Mouse (Mus musculus): ENCODE results near the gene AU040320. TPM values are rescaled to one million over a fixed set of nuclear protein-coding genes. Genes with fewer than 3 reads are reported as not detected.
A peak's percentile ranks its signal among the peaks of the same experiment; 100 is the strongest.

The AU040320 gene
- polyA plus RNA-seq, 1 experiment from 2014 or later, result 28.2 TPM

GRCm38 (mm10) chr4:126754231-126754611 lies 877 bp downstream of the AU040320 start:
- Histone ChIP-seq H3K9me3 (replicated peaks; ENCODE audit: control insufficient read depth, low read length) (no peaks in the 10 kb centered on the region), H3K9ac (ENCODE audit: low read length) (peak overlapping the region; percentile 90), H3K4me3 (ENCODE audit: low read depth, low read length) (peak overlapping the region; percentile 89), H3K27ac (ENCODE audit: low read depth, low read length) (peak overlapping the region; percentile 95; the same call in 1 of the 2 replicates), H3K4me2 (ENCODE audit: low read length) (peak overlapping the region; percentile 85), H3K27me3 (replicated peaks; ENCODE audit: control insufficient read depth, insufficient read depth, low read length) (no peaks in the 10 kb centered on the region), H3K4me1 (ENCODE audit: control insufficient read depth, insufficient read depth, low read length) (peaks cover 42% of the 10 kb centered on the region), H3K36me3 (ENCODE audit: control insufficient read depth, insufficient read depth, low read length) (peaks cover 18% of the 10 kb centered on the region)
- DNase-seq (ENCODE audit: low spot score) (no peak), ATAC-seq (no peak)
- under 1% methylated on average over 12 of the region's 12 CpGs for WGBS

DNA sequence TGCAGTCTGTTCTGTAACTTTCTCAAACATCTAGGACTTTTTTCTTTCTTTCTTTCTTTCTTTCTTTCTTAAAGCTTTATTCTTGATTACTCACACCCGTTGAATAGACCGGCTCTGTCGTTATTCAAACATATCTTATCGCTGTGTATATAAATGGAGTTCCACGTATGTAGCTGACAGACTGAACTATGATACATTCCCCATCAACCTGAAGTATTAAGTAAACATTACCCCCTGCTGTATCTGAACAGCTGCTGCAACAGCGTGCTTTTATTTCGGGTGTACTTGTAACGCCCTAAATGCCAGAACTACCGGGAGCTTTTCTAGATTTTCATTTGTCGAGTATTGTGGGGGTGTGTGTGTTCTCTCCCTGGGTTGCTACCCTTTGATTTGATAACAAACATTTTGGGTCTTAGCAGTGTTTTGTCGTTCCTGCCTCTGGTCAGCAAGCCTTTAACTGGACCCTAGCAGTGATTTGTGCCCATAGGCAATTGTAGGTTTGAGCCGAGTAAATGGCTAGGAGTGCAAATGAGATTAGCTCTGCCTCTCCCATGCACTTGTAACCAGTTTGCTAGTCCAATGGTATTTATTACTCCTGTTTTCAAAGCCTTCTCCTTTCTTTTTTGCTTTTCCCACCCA lies 1.5 kb downstream of the AU040320 start:
- H3K36me3 ChIP-seq (ENCODE audit: control insufficient read depth, insufficient read depth, low read length), result peaks cover 17% of the 10 kb centered on the region
- peaks cover 38% of the 10 kb centered on the region for H3K4me1 ChIP-seq (ENCODE audit: control insufficient read depth, insufficient read depth, low read length)
- peak overlapping the region; percentile 89 for H3K4me3 ChIP-seq (ENCODE audit: low read depth, low read length)
- no peaks in the 10 kb centered on the region for H3K9me3 ChIP-seq (replicated peaks; ENCODE audit: control insufficient read depth, low read length)
- peak overlapping the region; percentile 21; the same call in 1 of the 2 replicates for H3K9ac ChIP-seq (ENCODE audit: low read length)
- no peak for DNase-seq (ENCODE audit: low spot score)
- H3K27me3 ChIP-seq (replicated peaks; ENCODE audit: control insufficient read depth, insufficient read depth, low read length), result no peaks in the 10 kb centered on the region
- H3K27ac ChIP-seq (ENCODE audit: low read depth, low read length), result no peak overlapping the region; the same call in 1 of the 2 replicates
- ATAC-seq, result no peak
- WGBS, result 37% methylated on average over 12 of the region's 12 CpGs
- H3K4me2 ChIP-seq (ENCODE audit: low read length), result peak overlapping the region; percentile 85

GRCm38 (mm10) chr4:126756766-126757165 lies 3.4 kb downstream of the AU040320 start:
- H3K4me1 ChIP-seq (ENCODE audit: control insufficient read depth, insufficient read depth, low read length), result peaks cover 20% of the 10 kb centered on the region
- 58% methylated on average over 4 of the region's 4 CpGs for whole genome bisulfite sequencing
- H3K9ac ChIP-seq (ENCODE audit: low read length), result no peak overlapping the region
- no peaks in the 10 kb centered on the region for H3K9me3 ChIP-seq (replicated peaks; ENCODE audit: control insufficient read depth, low read length)
- DNase-seq (ENCODE audit: low spot score) (peak; percentile 59), ATAC-seq (no peak)
- no peak overlapping the region for H3K27ac ChIP-seq (ENCODE audit: low read depth, low read length)
- peaks cover 31% of the 10 kb centered on the region for H3K36me3 ChIP-seq (ENCODE audit: control insufficient read depth, insufficient read depth, low read length)
- no peak overlapping the region for H3K4me3 ChIP-seq (ENCODE audit: low read depth, low read length)
- H3K4me2 ChIP-seq (ENCODE audit: low read length), result no peak overlapping the region
- H3K27me3 ChIP-seq (replicated peaks; ENCODE audit: control insufficient read depth, insufficient read depth, low read length), result no peaks in the 10 kb centered on the region

DNA sequence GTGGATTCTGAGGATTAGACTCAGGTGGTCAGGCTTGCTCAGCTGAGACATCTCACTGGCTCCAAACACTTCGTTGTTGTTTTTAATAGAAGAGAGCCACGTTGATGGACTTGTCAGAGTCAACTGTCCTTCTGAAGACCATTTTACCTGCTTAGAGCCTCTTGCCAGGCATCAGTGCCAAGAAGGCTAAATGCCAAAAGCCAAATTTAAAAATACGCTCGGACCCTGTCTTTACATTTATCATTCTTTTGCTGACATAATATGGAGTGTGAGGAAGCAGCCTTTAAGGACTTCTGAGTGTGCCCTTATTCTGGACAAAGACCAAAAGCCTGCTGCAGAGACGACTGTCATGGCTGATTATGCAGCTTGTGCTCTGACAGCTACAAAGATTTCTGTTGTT lies 5.0 kb downstream of the AU040320 start:
- H3K9ac ChIP-seq (ENCODE audit: low read length), result no peak overlapping the region
- peaks cover 38% of the 10 kb centered on the region for H3K36me3 ChIP-seq (ENCODE audit: control insufficient read depth, insufficient read depth, low read length)
- DNase-seq (ENCODE audit: low spot score) (no peak), ATAC-seq (no peak)
- WGBS, result 81% methylated on average over 5 of the region's 5 CpGs
- peaks cover 14% of the 10 kb centered on the region for H3K4me1 ChIP-seq (ENCODE audit: control insufficient read depth, insufficient read depth, low read length)
- H3K4me2 ChIP-seq (ENCODE audit: low read length), result no peak overlapping the region
- H3K9me3 ChIP-seq (replicated peaks; ENCODE audit: control insufficient read depth, low read length), result no peaks in the 10 kb centered on the region
- no peak overlapping the region for H3K27ac ChIP-seq (ENCODE audit: low read depth, low read length)
- no peak overlapping the region for H3K4me3 ChIP-seq (ENCODE audit: low read depth, low read length)
- H3K27me3 ChIP-seq (replicated peaks; ENCODE audit: control insufficient read depth, insufficient read depth, low read length), result no peaks in the 10 kb centered on the region

DNA sequence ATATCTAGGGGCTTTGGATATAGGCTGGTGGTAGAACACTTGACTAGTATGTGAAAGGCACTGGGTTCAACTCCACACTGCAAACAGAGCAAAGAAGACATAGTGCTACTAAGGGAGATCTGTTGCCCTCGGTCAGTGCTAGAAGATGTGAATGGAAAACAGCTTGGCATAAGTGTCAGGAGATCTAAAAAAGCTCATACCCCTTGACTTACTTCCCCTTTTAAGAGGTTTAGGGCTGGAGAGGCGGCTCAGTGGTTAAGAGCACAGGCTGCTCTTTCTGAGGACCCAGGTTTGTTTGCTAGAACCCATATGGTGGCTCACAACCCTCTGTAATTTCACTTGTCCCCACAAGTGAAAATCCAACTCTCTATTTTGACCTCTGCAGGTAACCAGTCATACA lies 6.1 kb downstream of the AU040320 start:
- WGBS, result 88% methylated on average over 2 of the region's 2 CpGs
- ATAC-seq, result no peak
- no peaks in the 10 kb centered on the region for H3K9me3 ChIP-seq (replicated peaks; ENCODE audit: control insufficient read depth, low read length)

GRCm38 (mm10) chr4:126762586-126763359 lies 9.4 kb downstream of the AU040320 start:
- no peak overlapping the region for H3K9ac ChIP-seq (ENCODE audit: low read length)
- ATAC-seq, result no peak
- 37% methylated on average over 11 of the region's 11 CpGs for WGBS

More for the DNA sequence above, 6.1 kb downstream of the AU040320 start:
- H3K27me3 ChIP-seq (replicated peaks; ENCODE audit: control insufficient read depth, insufficient read depth, low read length), result no peaks in the 10 kb centered on the region
- no peak for DNase-seq (ENCODE audit: low spot score)
- no peak overlapping the region for H3K9ac ChIP-seq (ENCODE audit: low read length)
- no peak overlapping the region for H3K4me3 ChIP-seq (ENCODE audit: low read depth, low read length)
- H3K4me2 ChIP-seq (ENCODE audit: low read length), result no peak overlapping the region
- H3K4me1 ChIP-seq (ENCODE audit: control insufficient read depth, insufficient read depth, low read length), result peaks cover 11% of the 10 kb centered on the region
- H3K36me3 ChIP-seq (ENCODE audit: control insufficient read depth, insufficient read depth, low read length), result peaks cover 40% of the 10 kb centered on the region
- H3K27ac ChIP-seq (ENCODE audit: low read depth, low read length), result no peak overlapping the region

GRCm38 (mm10) chr4:126763483-126763882 lies 10.1 kb downstream of the AU040320 start:
- WGBS, result 94% methylated on average over 2 of the region's 2 CpGs
- Histone ChIP-seq H3K9ac (ENCODE audit: low read length) (no peak overlapping the region), H3K27me3 (replicated peaks; ENCODE audit: control insufficient read depth, insufficient read depth, low read length) (no peaks in the 10 kb centered on the region), H3K4me1 (ENCODE audit: control insufficient read depth, insufficient read depth, low read length) (no peaks in the 10 kb centered on the region), H3K27ac (ENCODE audit: low read depth, low read length) (no peak overlapping the region), H3K4me3 (ENCODE audit: low read depth, low read length) (no peak overlapping the region), H3K36me3 (ENCODE audit: control insufficient read depth, insufficient read depth, low read length) (peaks cover 32% of the 10 kb centered on the region), H3K9me3 (replicated peaks; ENCODE audit: control insufficient read depth, low read length) (no peaks in the 10 kb centered on the region), H3K4me2 (ENCODE audit: low read length) (no peak overlapping the region)
- ATAC-seq (no peak), DNase-seq (ENCODE audit: low spot score) (no peak)

More at GRCm38 (mm10) chr4:126762586-126763359, 9.4 kb downstream of the AU040320 start:
- H3K27ac ChIP-seq (ENCODE audit: low read depth, low read length), result no peak overlapping the region
- H3K4me1 ChIP-seq (ENCODE audit: control insufficient read depth, insufficient read depth, low read length), result no peaks in the 10 kb centered on the region
- peaks cover 38% of the 10 kb centered on the region for H3K36me3 ChIP-seq (ENCODE audit: control insufficient read depth, insufficient read depth, low read length)
- H3K4me2 ChIP-seq (ENCODE audit: low read length), result no peak overlapping the region
- no peak for DNase-seq (ENCODE audit: low spot score)
- H3K4me3 ChIP-seq (ENCODE audit: low read depth, low read length), result no peak overlapping the region
- H3K27me3 ChIP-seq (replicated peaks; ENCODE audit: control insufficient read depth, insufficient read depth, low read length), result no peaks in the 10 kb centered on the region
- no peaks in the 10 kb centered on the region for H3K9me3 ChIP-seq (replicated peaks; ENCODE audit: control insufficient read depth, low read length)

DNA sequence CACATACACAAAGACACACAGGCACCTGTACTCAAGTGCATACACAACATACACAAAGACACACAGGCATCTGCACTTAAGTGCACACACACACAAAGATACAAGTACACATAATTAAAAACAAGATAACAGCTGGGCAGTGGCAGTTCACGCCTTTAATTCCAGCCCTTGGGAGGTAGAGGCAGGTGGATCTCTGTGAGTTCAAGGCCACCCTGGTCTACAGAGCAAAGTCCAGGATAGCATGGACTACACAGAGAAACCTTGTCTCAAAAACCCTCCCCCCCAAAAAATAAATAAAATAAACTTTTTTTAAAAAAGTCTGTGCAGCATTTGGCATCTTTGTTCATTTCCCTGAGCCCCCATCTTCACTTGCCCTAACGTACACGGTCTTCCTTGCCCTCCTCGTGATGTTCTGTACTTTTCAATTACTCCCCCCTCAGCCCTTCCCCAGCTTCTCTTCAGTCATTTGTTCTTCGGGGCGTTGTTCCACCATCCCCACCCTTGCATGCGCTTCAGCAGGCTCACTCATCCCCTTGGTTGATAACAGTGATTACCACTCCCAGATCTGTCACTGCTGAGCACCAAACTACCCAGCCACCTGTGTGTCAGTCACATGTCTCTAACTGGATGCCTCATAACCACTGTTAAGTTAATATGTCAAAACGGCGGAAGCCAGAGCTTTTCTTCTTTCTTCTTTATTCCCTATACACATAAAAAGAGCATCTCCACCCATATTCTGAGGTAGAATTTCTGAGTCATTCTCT lies 16.6 kb downstream of the AU040320 start:
- H3K27me3 ChIP-seq (replicated peaks; ENCODE audit: control insufficient read depth, insufficient read depth, low read length), result no peaks in the 10 kb centered on the region
- 92% methylated on average over 9 of the region's 9 CpGs for WGBS
- 0 out of 2 replicates have a peak, but pooled peaks cover 3% of the 10 kb centered on the region for H3K36me3 ChIP-seq (ENCODE audit: control insufficient read depth, insufficient read depth, low read length)
- DNase-seq (ENCODE audit: low spot score), result no peak
- no peak overlapping the region for H3K4me2 ChIP-seq (ENCODE audit: low read length)
- H3K4me1 ChIP-seq (ENCODE audit: control insufficient read depth, insufficient read depth, low read length), result no peaks in the 10 kb centered on the region
- ATAC-seq, result no peak
- H3K9ac ChIP-seq (ENCODE audit: low read length), result no peak overlapping the region
- no peak overlapping the region for H3K4me3 ChIP-seq (ENCODE audit: low read depth, low read length)
- no peaks in the 10 kb centered on the region for H3K9me3 ChIP-seq (replicated peaks; ENCODE audit: control insufficient read depth, low read length)
- H3K27ac ChIP-seq (ENCODE audit: low read depth, low read length), result no peak overlapping the region
